Mouse (Mus musculus) mouse embryonic stem cell (cell line): ENCODE measurements around the gene Spats2.
"Not testable (repeated sequence)": the region's sequence is repeated elsewhere in the genome, so short reads cannot be mapped to it uniquely, and the experiment has no call there.

Experiments used
- in situ Hi-C, 2 experiments: fragments of 300-500 bp; cut with MboI; formaldehyde crosslinking; loops; 1 replicate in 1 of 2; 3 replicates in 1 of 2; pipeline ENCODE4 v1.14.3; 2019 to 2020; ENCODE audit warnings: low sequenced_read_pairs in 2 of 2, low pct_unique_long_range_greater_than_20kb in 1 of 2, mixed read lengths in 1 of 2; ENCODE audit not compliant: unreplicated experiment in 1 of 2

Gene Spats2

DNA sequence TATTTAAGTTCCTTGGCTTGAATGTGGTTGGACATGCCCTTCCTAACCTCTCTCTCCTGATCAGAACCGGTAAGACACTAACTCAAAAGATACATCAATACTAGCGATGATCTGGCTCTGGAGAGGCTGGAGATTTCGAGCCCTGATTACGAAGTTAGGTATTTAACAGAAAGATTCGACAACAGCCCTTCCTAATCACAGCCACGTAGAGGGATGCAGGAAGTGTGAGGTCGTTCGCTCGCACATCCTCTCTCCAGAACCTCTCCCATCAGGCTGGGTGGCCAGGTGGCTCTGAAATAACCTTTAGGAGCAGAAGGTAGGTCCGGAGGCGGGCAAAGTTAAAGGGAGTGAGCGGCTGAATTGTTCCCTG is at the start of gene Spats2:
TSS of gene Spats2 (plus strand) at position 206 of the 370 bp plus-strand sequence.
- in situ Hi-C loops = no loop called here

DNA sequence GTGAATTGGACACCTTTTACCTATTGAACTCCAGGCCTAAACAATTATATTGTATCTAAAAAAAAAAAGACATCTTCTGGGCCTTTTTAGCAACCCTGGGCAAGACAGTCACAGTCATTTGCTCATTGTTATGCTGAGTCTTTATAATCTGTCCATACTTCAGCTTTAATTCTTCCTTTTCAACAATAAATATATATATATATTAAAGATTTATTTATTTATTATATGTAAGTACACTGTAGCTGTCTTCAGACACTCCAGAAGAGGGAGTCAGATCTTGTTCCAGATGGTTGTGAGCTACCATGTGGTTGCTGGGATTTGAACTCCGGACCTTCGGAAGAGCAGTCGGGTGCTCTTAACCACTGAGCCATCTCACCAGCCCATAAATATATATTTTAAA is 49.7 kb upstream of the Spats2 start:
- in situ Hi-C loops = not testable (repeated sequence)

DNA sequence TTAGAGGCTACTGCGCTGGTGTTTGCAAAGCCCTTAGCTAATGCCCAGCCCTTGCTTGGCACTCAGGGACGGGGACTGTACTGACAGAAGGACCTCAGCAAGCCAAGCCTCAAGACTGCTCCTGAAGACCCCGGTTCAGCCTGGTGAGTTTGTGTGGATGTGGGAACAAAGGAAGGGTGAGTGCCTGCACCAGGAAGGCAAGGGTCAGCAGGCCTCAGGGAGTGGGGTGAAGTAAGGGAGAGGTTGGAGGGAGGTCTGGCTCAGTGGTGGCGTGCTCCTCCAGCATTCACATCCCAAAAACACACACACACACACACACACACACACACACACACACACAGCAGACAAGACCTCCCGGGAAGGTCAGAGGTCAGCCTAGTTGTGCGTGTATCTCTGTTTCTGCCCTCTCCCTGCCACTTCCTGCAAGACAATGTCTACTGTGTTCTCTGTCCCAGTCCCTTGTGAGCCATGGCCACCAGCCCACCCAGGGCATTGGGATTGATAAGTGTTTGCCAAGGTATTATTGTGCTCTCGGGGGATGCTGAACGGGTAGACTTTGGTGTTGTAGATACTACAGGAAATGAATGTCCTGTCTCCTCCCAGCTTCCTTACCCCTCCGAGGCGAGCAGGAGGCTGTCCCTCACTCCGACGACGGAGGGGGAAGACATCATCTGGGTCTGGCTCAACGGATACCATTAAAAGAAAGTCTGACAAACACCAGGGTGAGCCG is 47.4 kb upstream of the Spats2 start:
- in situ Hi-C loops = no loop called here

DNA sequence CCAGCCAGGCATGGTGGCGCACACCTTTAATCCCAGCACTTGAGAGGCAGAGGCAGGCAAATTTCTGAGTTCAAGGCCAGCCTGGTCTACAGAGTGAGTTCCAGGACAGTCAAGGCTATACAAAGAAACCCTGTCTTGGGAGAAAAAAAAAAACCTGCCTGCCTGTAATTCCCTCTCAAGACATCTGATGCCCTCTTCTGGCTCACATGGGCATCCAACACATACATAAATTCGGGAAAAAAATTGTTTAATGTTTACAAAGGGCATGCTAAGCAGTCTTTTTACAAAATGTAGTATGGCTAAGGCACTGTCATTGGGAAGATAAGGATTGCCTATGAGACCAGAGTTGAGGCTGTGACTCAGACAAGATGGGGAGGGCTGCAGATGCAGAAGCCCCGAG is 45.9 kb upstream of the Spats2 start:
- in situ Hi-C loops = no loop called here

DNA sequence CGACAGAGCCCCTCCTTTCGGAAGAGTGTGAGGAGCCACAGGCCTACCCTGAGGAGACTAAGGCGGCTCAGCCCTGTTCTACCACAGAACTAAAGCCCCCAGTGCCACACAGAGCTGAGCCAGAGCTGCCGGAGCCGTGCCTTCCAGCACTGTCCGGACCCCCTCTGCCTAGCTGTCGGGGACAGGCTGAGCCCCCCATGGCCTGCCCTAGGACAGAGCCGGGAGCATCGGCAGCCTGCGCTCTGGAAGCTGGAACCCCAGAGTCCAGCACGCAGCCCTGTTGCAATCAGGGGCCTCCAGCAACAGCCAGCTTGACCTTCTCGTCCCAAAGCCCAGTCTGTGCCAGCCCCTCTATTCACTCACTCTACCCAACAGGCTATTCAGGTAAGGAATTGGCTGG is 43.4 kb upstream of the Spats2 start:
- in situ Hi-C loops = no loop called here

DNA sequence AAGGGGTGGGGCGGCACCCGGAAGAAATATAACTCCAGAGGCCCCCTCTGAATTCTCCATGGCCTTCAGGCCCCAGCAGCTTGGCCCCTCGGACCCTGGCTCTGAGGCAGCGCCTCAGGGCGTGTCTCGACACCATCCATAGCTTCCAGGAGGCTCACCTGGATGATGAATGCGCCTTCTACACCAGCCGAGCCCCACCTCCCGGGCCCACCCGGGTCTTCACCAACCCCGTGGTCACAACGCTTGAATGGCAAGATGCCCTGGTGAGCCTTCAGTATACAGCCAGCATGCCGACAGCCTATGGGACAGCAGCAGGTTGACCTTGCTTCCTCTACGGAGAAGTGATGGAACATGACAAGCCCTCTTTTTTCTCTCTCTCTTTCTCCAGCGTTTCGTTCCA is 42.9 kb upstream of the Spats2 start:
- in situ Hi-C loops = no loop called here

DNA sequence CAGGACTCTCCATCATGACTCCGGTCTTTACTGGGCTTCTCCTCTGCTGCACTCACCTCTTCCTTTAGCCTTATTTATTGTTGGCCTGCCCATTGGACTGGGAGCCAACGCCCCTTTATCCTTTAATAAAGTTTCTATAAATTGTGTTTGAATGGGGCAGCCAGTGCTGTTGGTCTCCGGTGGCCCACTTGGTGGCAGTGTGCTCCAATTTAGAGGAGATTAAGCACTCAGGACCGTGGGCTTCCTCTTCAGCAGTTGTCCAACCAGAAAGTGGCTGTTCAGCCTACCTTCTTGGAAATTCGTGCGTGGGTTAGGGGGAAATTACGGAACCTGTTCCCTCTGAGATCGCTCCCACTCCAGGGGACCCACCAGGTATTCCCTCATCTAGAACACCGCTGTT is 42.5 kb upstream of the Spats2 start:
- in situ Hi-C loops = no loop called here

DNA sequence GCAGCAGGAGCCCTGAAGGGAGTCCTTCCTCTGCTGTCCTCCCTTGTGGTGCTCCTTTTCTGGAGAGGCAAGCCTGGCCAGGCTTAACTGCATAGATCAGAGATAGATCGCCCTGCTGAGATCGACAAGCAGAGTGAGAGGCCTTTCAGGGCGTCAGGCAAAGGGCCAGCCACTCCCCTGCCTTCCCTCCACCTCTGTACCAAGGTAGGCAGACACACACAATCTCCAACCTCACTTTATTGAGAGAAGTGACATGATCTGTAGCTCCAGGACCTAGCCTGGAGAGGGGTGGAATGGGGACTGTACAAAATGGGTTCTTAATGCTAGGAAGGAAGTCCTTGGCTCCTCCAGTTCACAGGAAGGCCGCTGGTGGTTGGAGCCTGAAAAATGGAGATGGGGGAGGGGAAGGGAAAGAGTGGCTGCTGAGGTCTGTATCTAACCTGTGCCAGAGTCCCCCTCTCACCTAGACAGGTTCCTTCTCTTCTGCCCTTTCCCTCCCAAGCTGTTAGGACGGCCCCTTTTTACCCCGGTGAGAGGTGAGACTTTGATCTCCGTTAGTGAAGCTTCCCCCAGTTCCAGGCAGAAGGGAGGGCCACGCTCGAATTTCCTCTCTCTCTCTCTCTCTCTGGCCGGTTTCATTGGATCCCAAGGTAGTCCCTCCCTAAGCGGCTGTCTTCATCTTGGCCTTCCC is 41.7 kb upstream of the Spats2 start:
- in situ Hi-C loops = no loop called here

DNA sequence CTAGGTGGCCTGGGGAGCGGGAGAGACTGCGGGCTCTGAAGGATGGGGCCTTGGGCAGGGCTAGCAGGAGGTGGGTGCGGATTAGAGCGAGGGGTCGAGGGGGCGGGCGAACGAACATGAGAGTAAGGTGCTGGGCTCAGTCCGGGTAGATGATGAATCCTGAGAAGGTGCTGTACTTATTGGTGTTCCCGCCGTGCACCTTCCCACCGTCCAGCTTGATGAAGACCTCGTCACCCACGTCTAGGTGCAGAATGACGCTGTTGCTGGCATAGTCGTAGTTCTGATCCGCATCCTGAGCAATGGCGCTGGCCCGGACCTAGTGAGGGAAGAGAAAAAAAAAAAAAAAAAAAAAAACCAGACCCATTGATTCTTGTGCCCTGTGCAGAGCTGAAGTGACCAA is 41.1 kb upstream of the Spats2 start:
- in situ Hi-C loops = no loop called here

DNA sequence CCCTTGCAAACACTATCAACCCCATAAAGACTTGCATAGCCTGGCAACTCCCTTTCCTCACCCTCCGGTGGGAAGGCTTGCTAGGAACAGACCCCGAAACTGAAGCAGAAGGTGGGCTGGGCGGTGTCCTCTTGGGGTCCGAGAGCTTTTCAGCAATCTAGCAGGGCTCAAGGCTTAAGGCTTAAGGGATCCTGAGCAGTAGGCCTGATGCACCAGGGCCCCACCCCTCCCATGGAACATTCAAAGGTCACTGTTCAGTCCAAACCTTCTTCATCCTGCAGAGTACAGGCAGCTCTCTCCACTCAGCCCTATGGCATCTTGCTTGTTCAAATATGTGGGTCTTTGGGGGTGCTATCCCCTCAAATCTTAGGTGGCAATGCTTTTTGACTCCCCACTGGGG is 39.7 kb upstream of the Spats2 start:
- in situ Hi-C loops = no loop called here

DNA sequence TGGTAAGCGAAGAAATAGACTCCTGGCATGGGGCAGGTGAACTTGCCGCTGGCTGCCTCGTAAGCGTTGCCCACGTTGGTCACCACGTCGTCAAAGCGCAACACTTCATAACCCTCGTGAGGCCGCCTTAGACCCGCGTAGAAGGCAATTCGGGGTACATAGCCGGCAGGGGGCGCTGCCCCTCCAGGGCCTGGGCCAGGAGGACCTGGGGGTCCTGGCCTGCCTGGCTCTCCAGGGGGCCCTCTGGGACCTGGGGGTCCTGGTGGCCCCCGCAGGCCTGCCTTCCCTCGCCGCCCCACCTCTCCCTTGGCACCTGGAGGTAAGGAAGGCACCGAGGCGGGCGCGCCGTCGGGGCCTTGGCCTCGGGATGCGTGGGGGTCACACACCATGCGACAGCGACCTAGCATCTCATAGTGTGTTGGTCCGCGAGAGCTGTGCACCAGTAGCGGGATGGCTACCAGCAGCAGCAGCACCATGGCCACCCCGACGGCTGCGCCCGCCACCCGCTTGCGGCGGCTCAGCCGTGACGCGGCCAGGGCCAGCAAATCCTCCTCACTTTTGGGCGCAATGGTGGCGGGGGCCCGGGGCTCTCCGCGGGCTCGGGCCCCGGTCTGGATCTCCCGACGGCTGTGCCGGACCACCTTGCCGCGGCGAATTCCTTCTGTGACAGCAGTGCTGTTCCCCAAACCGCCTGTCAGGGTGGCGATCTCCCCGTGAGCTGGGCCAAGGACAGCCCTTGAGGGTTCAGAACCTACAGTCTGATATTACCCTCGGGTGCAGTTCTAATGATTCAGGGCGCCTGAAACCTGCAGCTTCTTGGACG is 38.3 kb upstream of the Spats2 start, which contains the start of gene C1ql4:
TSS of gene C1ql4 (minus strand) at position 565 of the 823 bp plus-strand sequence.
- in situ Hi-C loops = no loop called here

DNA sequence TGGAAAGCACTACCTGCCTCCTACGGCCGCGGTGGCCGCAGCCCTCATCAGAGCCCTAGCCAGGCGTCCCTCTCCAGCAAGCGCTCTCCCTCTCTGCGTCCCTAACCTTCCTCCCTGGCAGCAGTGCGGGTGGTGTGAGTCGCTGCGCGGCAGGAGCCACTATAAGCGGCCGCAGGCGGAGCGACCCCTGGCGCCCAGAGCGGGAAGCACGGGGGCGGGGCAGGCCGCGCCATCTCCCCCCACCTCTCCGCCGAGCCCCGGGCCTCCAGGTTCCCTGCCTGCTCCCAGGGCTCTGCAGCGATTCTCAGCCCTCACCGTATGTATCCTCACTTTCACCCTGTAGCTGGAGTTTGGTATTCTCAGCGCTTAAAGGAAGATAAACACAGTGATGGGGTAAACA is 37.4 kb upstream of the Spats2 start:
- in situ Hi-C loops = no loop called here

DNA sequence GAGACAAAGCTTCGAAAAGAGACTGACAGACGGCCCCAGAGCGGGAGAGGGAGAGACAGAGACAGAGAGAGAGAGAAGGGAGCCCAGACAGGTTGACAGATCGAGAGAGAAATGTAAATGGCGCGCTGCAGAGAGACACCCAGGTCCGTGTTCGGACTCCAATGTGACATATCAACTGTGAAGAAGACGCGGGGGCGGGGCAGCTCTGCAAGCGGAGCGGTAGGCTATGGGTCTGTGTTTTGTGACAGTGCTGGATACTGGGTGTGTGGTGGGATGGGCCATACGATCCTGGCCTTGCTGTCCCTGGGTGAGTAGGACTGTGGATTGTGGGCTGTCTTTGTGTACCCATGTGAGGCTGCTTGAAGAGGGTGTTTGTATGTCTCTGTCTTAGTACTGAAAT is 36.6 kb upstream of the Spats2 start:
- in situ Hi-C loops = no loop called here

DNA sequence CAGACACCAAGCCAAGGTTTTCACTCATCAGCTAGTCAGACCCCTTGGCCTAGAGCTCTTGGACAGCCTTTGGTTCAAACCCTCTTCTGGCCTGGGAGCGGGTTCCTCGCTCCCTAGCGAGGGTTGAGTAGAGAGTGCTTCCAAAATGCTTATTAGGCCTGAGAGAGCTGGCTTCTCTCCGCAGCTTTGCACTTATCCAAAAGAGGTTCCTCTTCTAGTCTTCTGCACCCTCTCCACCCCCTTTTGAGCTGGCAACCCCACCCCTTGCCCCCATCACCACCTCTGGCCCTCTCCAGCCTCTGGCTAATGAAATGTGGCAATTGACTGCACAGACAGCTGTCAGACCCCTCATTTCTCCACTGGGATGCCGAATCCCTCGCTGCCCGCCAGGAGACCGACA is 32.8 kb upstream of the Spats2 start, which contains the start of gene Dnajc22:
TSS of gene Dnajc22 (plus strand) at position 301 of the 400 bp plus-strand sequence.
- in situ Hi-C loops = loop anchor here in 1 of 2 experiments (10.0 kb wide), 1 partner anchor 298 kb away; no protein-coding TSS in a partner anchor

DNA sequence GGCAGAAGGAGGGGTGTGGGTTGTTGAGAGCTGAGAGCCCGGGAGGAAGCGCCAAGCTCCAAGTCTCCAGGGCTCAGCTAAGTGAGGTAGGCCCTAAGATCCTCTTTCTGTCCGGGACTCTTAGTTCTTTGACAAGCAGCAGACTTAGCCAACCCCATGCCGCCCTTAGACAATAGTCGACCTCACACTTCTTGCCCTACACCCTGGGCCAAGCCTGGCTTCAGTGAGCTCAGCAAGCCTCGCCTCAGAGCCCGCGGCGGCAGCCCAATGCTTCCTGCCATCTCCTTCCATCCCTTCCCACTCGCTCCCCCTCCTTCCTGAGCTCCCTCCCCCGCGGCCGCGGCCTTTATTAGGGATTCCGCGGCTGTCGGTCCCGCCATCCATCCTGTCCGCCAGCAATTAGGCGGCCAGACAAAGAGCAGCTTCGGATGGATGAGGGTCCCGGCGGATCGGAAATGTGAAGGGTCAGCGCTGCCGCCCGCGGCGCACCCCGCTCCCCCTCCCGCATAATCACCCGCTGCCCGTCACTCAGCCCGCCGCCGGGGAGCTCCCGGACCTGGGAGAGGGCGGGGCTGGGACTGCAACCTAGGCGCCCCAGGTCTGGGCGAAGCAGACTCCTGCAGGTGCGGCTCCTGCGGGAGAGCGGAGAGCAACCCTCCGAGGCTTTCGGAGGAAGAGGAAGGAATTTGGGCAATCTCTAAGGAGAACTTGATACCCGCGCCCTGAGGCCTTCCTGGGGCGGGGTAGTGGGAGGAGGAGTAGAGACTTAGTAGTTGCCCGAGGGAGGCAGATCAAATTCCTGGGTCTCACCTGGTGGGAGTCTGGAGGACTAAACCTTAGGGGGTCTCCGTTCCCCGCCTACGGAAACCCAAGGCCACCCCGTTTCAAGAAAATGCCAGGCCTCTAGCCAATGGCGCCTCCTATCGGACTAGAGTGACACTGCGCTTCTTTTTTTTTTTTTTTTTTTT is 32.1 kb upstream of the Spats2 start:
- in situ Hi-C loops = loop anchor here in 1 of 2 experiments (10.0 kb wide), 1 partner anchor 299 kb away; no protein-coding TSS in a partner anchor

DNA sequence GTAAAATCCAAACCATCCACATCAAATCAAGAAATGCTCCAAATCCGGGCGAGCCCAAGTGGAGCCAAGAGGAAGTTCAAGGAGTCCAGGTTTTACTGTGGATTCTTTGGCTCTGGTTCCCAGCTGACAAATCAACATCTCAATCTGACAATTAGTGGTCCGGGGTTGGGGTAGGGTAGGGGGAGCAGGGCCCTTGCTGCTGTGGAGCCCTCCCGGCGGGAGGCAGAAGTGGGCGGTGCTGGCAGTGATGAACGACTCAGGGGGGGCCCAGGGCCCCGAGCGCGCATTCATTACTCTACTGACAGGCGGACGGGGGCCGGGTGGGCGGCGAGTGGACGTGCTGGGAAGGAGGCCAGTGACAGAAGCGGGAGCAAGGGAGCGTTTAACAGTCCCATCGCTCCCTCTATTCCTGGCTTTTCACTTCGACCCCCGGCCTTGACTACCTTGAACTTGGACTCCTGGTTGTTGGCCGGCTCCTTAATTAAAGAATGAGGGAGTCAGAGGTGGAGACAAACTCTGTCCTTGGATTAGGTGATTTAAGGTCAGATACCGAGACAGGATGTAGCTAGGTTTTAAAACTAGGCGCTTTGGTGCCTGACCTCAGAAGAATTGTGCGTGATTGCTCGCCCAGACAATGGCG is 31.0 kb upstream of the Spats2 start:
- in situ Hi-C loops = loop anchor here in 1 of 2 experiments (10.0 kb wide), 1 partner anchor 300 kb away; no protein-coding TSS in a partner anchor

DNA sequence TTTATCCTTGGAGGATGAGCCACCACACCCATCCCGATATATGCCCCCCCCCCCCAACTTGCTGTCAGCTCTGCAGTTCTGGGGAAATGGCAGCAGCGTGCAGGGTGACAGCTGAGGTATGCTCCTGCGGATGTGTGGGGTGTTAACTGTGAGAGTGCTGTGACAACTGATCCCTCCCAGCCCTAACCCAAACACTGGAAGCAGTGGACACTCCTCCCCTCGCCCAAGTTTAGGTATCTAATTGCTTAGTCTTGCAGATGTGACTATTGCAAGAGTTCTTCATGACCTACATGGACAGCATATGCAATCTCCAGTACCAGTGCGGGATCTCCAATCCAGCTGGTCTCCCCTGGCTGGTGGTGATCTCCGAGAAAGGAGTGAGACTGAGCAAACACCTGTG is 30.4 kb upstream of the Spats2 start:
- in situ Hi-C loops = loop anchor here in 1 of 2 experiments (10.0 kb wide), 1 partner anchor 301 kb away; no protein-coding TSS in a partner anchor
